Mouse (Mus musculus): Measurements from ENCODE around the gene Rapgef4. TPM values are rescaled to one million over a fixed set of nuclear protein-coding genes. Genes with fewer than 3 reads are reported as not detected.

The Rapgef4 gene
- total and polyA plus RNA-seq, 3 experiments: 15.3 to 38.9 (median 25.4) TPM

GRCm38 (mm10) chr2:72151792-72152554 lies 170.9 kb downstream of the Rapgef4 start:
- H3K4me1 ChIP-seq (ENCODE audit: control insufficient read depth, insufficient read depth, low read length): peaks cover 6% of the 10 kb centered on the region
- DNase-seq: no peak
- no peak for TF ChIP-seq POLR2A (IDR thresholded peaks at IDR 0.05; ENCODE audit: insufficient read depth, low read depth, low read length)
- TF ChIP-seq EP300 (IDR thresholded peaks at IDR 0.05; ENCODE audit: insufficient read depth, low read depth, low read length): no peak
- TF ChIP-seq CTCF (IDR thresholded peaks at IDR 0.05): no peak
- no peak overlapping the region for H3K9ac ChIP-seq (ENCODE audit: low read depth, low read length)
- no peak overlapping the region for H3K4me3 ChIP-seq
- no peaks in the 10 kb centered on the region for H3K27me3 ChIP-seq (ENCODE audit: control insufficient read depth, insufficient read depth, low read length)
- intact Hi-C loops (cut with DNase I): no loop called here
- no peaks in the 10 kb centered on the region for H3K79me2 ChIP-seq (replicated peaks; ENCODE audit: control insufficient read depth, insufficient read depth, low read length)
- WGBS: 53% methylated on average over 9 of the region's 9 CpGs
- no peak overlapping the region for H3K27ac ChIP-seq
- H3K36me3 ChIP-seq (ENCODE audit: control insufficient read depth, insufficient read depth, low read length): peaks cover 6% of the 10 kb centered on the region

DNA sequence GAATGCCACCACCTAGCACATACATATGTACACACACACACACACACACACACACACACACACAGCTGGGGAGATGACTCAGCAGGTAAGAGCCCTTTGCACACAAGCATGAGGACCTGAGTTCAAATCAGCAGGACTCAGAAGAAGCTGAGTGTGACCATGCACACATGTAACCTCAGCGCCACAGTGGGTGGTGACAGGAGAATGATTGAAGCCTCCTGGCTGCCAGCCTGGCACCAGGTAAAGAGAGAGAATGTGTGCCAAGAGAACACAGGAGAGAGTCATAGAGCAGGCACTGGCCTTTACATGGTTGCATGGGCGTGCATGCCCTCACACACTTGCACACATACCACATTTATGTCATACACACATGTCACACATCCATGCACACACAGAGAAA lies 171.7 kb downstream of the Rapgef4 start:
- Histone ChIP-seq H3K36me3 (ENCODE audit: control insufficient read depth, insufficient read depth, low read length) (peaks cover 6% of the 10 kb centered on the region), H3K79me2 (replicated peaks; ENCODE audit: control insufficient read depth, insufficient read depth, low read length) (no peaks in the 10 kb centered on the region), H3K9ac (ENCODE audit: low read depth, low read length) (no peak overlapping the region), H3K27me3 (ENCODE audit: control insufficient read depth, insufficient read depth, low read length) (no peaks in the 10 kb centered on the region), H3K27ac (no peak overlapping the region), H3K4me3 (no peak overlapping the region), H3K4me1 (ENCODE audit: control insufficient read depth, insufficient read depth, low read length) (peaks cover 9% of the 10 kb centered on the region)
- DNase-seq: no peak
- intact Hi-C loops (cut with DNase I): no loop called here
- 98% methylated on average over 2 of the region's 2 CpGs for WGBS
- TF ChIP-seq POLR2A (IDR thresholded peaks at IDR 0.05; ENCODE audit: insufficient read depth, low read depth, low read length): no peak
- no peak for TF ChIP-seq EP300 (IDR thresholded peaks at IDR 0.05; ENCODE audit: insufficient read depth, low read depth, low read length)
- no peak for TF ChIP-seq CTCF (IDR thresholded peaks at IDR 0.05)

- Histone ChIP-seq H3K4me3 (no peak overlapping the region), H3K4me1 (ENCODE audit: control insufficient read depth, insufficient read depth, low read length) (peaks cover 6% of the 10 kb centered on the region), H3K36me3 (ENCODE audit: control insufficient read depth, insufficient read depth, low read length) (peaks cover 4% of the 10 kb centered on the region), H3K27ac (no peak overlapping the region), H3K79me2 (replicated peaks; ENCODE audit: control insufficient read depth, insufficient read depth, low read length) (no peaks in the 10 kb centered on the region), H3K27me3 (ENCODE audit: control insufficient read depth, insufficient read depth, low read length) (no peaks in the 10 kb centered on the region), H3K9ac (ENCODE audit: low read depth, low read length) (no peak overlapping the region)
- WGBS: 67% methylated on average over 1 of the region's 1 CpGs
- TF ChIP-seq EP300 (IDR thresholded peaks at IDR 0.05; ENCODE audit: insufficient read depth, low read depth, low read length): no peak
- no peak for TF ChIP-seq CTCF (IDR thresholded peaks at IDR 0.05)
- TF ChIP-seq POLR2A (IDR thresholded peaks at IDR 0.05; ENCODE audit: insufficient read depth, low read depth, low read length): no peak
- intact Hi-C loops (cut with DNase I): no loop called here
- no peak for DNase-seq
Observed at GRCm38 (mm10) chr2:72153851-72154250, 172.8 kb downstream of the Rapgef4 start.

DNA sequence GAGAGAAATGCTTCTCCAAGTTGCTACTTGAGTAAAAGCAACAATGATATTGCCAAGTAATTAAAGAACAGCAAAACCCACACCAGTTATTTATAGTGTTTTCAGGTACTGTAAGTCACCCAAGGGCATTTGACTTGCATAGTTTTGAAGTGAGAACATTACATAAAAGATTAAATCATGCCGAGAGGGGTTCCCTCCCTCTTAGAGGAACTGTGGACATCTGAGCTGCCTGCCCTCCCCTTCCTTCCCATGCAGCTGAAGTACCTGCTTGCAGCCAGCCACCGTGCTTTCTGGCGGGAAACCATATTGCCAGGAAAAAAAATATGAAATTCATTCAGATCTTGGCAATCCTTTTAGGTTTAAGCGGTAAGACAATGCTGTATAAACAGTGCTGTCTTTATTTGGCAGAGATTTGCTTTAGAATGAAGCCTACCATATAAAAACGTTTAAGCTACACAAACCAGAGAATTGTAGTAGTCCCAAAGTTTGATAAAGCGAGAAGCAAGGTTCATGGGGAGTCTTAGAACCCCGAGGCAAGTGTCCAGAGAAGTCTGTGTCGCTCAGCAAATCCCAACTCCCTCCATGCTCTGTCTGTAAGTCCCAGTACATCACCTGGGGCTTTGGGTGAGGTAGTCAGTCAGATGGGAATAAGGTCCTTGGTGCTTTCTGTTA lies 174.2 kb downstream of the Rapgef4 start:
- 35% methylated on average over 8 of the region's 8 CpGs for WGBS
- intact Hi-C loops (cut with DNase I): no loop called here
- Histone ChIP-seq H3K4me1 (ENCODE audit: control insufficient read depth, insufficient read depth, low read length) (peaks cover 6% of the 10 kb centered on the region), H3K27me3 (ENCODE audit: control insufficient read depth, insufficient read depth, low read length) (no peaks in the 10 kb centered on the region), H3K9ac (ENCODE audit: low read depth, low read length) (no peak overlapping the region), H3K4me3 (no peak overlapping the region), H3K36me3 (ENCODE audit: control insufficient read depth, insufficient read depth, low read length) (peaks cover 4% of the 10 kb centered on the region), H3K79me2 (replicated peaks; ENCODE audit: control insufficient read depth, insufficient read depth, low read length) (no peaks in the 10 kb centered on the region), H3K27ac (no peak overlapping the region)
- TF ChIP-seq POLR2A (IDR thresholded peaks at IDR 0.05; ENCODE audit: insufficient read depth, low read depth, low read length) (no peak), EP300 (IDR thresholded peaks at IDR 0.05; ENCODE audit: insufficient read depth, low read depth, low read length) (no peak), CTCF (IDR thresholded peaks at IDR 0.05) (no peak)
- no peak for DNase-seq

DNA sequence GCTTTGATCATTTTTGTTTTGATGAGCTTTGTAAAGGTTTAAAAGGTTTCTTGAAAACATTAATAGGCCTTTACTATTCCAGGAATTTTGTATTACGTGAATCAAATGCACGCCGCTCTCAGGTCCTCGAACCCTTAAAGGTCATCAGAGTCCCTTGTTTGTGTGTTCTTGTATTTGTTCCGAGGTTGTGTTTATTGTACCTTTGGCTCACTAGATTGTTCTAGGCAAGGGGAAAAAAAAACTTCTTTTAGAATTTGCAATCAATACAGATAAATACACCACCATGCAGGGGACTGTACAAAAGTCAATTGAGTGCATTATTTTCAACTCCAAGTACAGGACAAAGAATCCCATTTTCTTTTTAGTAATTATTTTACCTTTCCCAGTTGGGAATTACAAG lies 175.4 kb downstream of the Rapgef4 start:
- no peak for TF ChIP-seq CTCF (IDR thresholded peaks at IDR 0.05)
- TF ChIP-seq POLR2A (IDR thresholded peaks at IDR 0.05; ENCODE audit: insufficient read depth, low read depth, low read length): no peak
- no peak for TF ChIP-seq EP300 (IDR thresholded peaks at IDR 0.05; ENCODE audit: insufficient read depth, low read depth, low read length)
- Histone ChIP-seq H3K36me3 (ENCODE audit: control insufficient read depth, insufficient read depth, low read length) (peaks cover 4% of the 10 kb centered on the region), H3K79me2 (replicated peaks; ENCODE audit: control insufficient read depth, insufficient read depth, low read length) (no peaks in the 10 kb centered on the region), H3K27me3 (ENCODE audit: control insufficient read depth, insufficient read depth, low read length) (no peaks in the 10 kb centered on the region), H3K9ac (ENCODE audit: low read depth, low read length) (no peak overlapping the region), H3K4me3 (no peak overlapping the region), H3K27ac (no peak overlapping the region), H3K4me1 (ENCODE audit: control insufficient read depth, insufficient read depth, low read length) (peaks cover 6% of the 10 kb centered on the region)
- DNase-seq: no peak
- intact Hi-C loops (cut with DNase I): no loop called here
- 93% methylated on average over 5 of the region's 5 CpGs for WGBS

DNA sequence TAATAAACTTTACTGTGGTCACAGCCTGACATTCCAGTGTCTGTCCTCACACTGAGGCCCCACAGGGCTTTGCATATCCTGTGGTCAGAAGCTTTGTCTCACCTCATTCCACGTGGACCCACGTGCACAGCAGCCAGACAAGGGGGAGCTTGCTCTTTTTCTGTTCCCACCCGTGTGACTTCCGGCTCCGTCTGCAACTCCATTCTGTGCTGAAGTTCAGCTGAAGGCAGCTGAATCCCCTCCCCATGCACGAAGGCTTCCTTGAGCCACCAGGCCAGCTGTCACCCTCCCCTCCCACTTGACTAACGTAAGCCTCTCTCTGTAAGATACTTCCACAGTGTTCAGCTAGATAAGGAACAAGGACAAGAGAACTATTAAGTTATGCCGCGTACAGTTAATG lies 176.5 kb downstream of the Rapgef4 start:
- no peak for DNase-seq
- WGBS: 15% methylated on average over 9 of the region's 9 CpGs
- no peaks in the 10 kb centered on the region for H3K79me2 ChIP-seq (replicated peaks; ENCODE audit: control insufficient read depth, insufficient read depth, low read length)
- peaks cover 6% of the 10 kb centered on the region for H3K4me1 ChIP-seq (ENCODE audit: control insufficient read depth, insufficient read depth, low read length)
- H3K36me3 ChIP-seq (ENCODE audit: control insufficient read depth, insufficient read depth, low read length): peaks cover 4% of the 10 kb centered on the region
- intact Hi-C loops (cut with DNase I): no loop called here
- H3K4me3 ChIP-seq: no peak overlapping the region
- no peaks in the 10 kb centered on the region for H3K27me3 ChIP-seq (ENCODE audit: control insufficient read depth, insufficient read depth, low read length)
- H3K27ac ChIP-seq: no peak overlapping the region
- TF ChIP-seq POLR2A (IDR thresholded peaks at IDR 0.05; ENCODE audit: insufficient read depth, low read depth, low read length) (no peak), EP300 (IDR thresholded peaks at IDR 0.05; ENCODE audit: insufficient read depth, low read depth, low read length) (no peak), CTCF (IDR thresholded peaks at IDR 0.05) (no peak)
- no peak overlapping the region for H3K9ac ChIP-seq (ENCODE audit: low read depth, low read length)

Measured in heart, adult 2 months (tissue).